Mouse (Mus musculus) ovary, postnatal 36 days (tissue): ENCODE data around the gene Tecpr1.

Source experiments
- DNase-seq: peaks from one replicate; pipeline ENCODE4 v3.0.0; 2022; ENCODE audit warnings: low spot score, mixed read lengths

The Tecpr1 gene

GRCm38 (mm10) chr5:144251876-144252577 is 28.6 kb upstream of the Tecpr1 start:
- DNase-seq: no peak

- DNase-seq: no peak
These were observed 26.5 kb upstream of the Tecpr1 start for GRCm38 (mm10) chr5:144249871-144250270.

GRCm38 (mm10) chr5:144247906-144248585 is 24.6 kb upstream of the Tecpr1 start:
- no peak for DNase-seq

- DNase-seq: no peak
These were observed 23.9 kb upstream of the Tecpr1 start for GRCm38 (mm10) chr5:144247307-144247706.

- DNase-seq: no peak
These were observed 23.3 kb upstream of the Tecpr1 start for GRCm38 (mm10) chr5:144246669-144247068.

GRCm38 (mm10) chr5:144245592-144245991 is 22.2 kb upstream of the Tecpr1 start:
- DNase-seq: no peak

GRCm38 (mm10) chr5:144243901-144244487 is 20.6 kb upstream of the Tecpr1 start, which contains the start of gene Bri3:
Gene Bri3 (plus strand): TSS chr5:144244437.
- DNase-seq: no peak

GRCm38 (mm10) chr5:144238969-144239368 is 15.6 kb upstream of the Tecpr1 start:
- DNase-seq: no peak

- no peak for DNase-seq
These were observed 11.3 kb upstream of the Tecpr1 start for GRCm38 (mm10) chr5:144234714-144235113.

- DNase-seq: no peak
These were observed 10.8 kb upstream of the Tecpr1 start for GRCm38 (mm10) chr5:144234222-144234621.

- DNase-seq: no peak
These were observed 9.1 kb upstream of the Tecpr1 start for GRCm38 (mm10) chr5:144232531-144232930.

- no peak for DNase-seq
These were observed 8.0 kb upstream of the Tecpr1 start for GRCm38 (mm10) chr5:144231410-144231809.

GRCm38 (mm10) chr5:144230216-144230615 is 6.8 kb upstream of the Tecpr1 start:
- no peak for DNase-seq

- no peak for DNase-seq
These were observed 2.8 kb upstream of the Tecpr1 start for GRCm38 (mm10) chr5:144226220-144226619.

GRCm38 (mm10) chr5:144223899-144224816 is 743 bp upstream of the Tecpr1 start:
- DNase-seq: no peak

- DNase-seq: no peak
These were observed 458 bp downstream of the Tecpr1 start for GRCm38 (mm10) chr5:144222811-144223502.

- no peak for DNase-seq
These were observed 2.1 kb downstream of the Tecpr1 start for GRCm38 (mm10) chr5:144221305-144221704.

GRCm38 (mm10) chr5:144219936-144220335 is 3.5 kb downstream of the Tecpr1 start:
- DNase-seq: no peak

- DNase-seq: no peak
These were observed 4.1 kb downstream of the Tecpr1 start for GRCm38 (mm10) chr5:144219306-144219705.

- DNase-seq: no peak
These were observed 5.4 kb downstream of the Tecpr1 start for GRCm38 (mm10) chr5:144218061-144218460.

GRCm38 (mm10) chr5:144215992-144216391 is 7.4 kb downstream of the Tecpr1 start:
- DNase-seq: no peak
